Comparison of ENCODE assay signal across 19 mouse cellular contexts in the genomic region with DNA sequence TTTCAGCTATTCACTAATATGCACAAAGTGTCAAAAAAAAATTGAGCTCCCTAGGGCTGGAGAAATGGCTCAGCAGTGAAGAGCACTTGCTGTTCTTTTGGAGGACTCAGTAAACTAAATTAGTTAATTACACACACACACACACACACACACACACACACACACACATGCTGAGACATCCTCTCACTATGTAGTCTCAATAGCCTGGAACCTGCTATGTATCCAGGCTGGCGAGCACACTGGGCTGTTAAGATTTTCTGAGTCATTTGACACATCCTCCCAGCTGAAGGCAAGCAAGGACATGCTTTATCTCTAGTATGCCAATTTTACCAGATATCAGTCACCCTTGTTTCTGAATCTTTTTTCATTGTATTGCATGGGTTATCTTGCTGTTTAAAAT. TPM values are rescaled to one million over a fixed set of nuclear protein-coding genes. Genes with fewer than 3 reads are reported as not detected.
DNase-seq lines count a peak whose midpoint lies in the region; ATAC-seq lines count a peak whose summit lies in the region.
"Had no signal": no experiment of that assay in that cellular context is flagged by ENCODE, and none has a peak within 500 bp of the region (broad histone marks: within the 10 kb centered on the region; RNA-seq: fewer than 3 reads in every experiment).

No protein-coding gene starts in this region.

- intact Hi-C loops in left cerebral cortex, postnatal 14 days (cut with DNase I): no loop called here

- peak; percentile 31 to 63 for DNase-seq in left cerebral cortex, postnatal 14 days (ENCODE audit: low spot score in 2 of 2)
- no peak for DNase-seq in left cerebral cortex, adult 8-10 months (ENCODE audit: low spot score in 2 of 2)
- peak; percentile 19 for DNase-seq in right cerebral cortex, postnatal 14 days
- DNase-seq in right cerebral cortex, postnatal 36 days (ENCODE audit: low spot score in 2 of 2): no peak
- DNase-seq in Muller cell, postnatal 12 days (ENCODE audit: inconsistent ontology term): peak; percentile 29
- peak; percentile 4 for DNase-seq in right cerebral cortex, postnatal 25 days
- no peak for DNase-seq in embryo, embryonic 11 days
- DNase-seq: adrenal gland, postnatal 10 days; cerebellum, adult 18-20 months; cerebellum, adult 9-11 months; cerebellum, postnatal 25 days; gastrocnemius, postnatal 10 days; gastrocnemius, postnatal 36 days; heart, adult 2 months; heart, postnatal 14 days had no signal

- ATAC-seq in frontal cortex, adult (ENCODE audit: low TSS enrichment): no peak; the same call in 1 of the 2 replicates
- ATAC-seq: activated CD4-positive, CD25-positive, alpha-beta regulatory T cell, adult 4 months; CD4-positive, CD25-positive, alpha-beta regulatory T cell, adult 4 months; forebrain, embryonic 15.5 days had no signal

RNA-seq across cellular contexts. Expression of a gene that starts 7.6 kb away (rescaled TPM):
- total RNA-seq in left cerebral cortex, postnatal 14 days (2021): under 1 TPM; 0.11 to 0.15 TPM
- total RNA-seq in left cerebral cortex, adult 8-10 months (2022): not detected

RNA-seq across cellular contexts. Expression of a gene that starts 21.1 kb away (rescaled TPM):
- total RNA-seq in left cerebral cortex, postnatal 14 days (2021): 10 to 100 TPM; 54.3 to 56.5 TPM
- 10 to 100 TPM; 50.1 to 58.2 (median 54.2) TPM for total RNA-seq in left cerebral cortex, adult 8-10 months (2022)

RNA-seq across cellular contexts. Expression of a gene that starts 28.5 kb away (rescaled TPM):
- total RNA-seq in left cerebral cortex, postnatal 14 days (2021): 1 to 10 TPM; 2.7 to 2.8 TPM
- total RNA-seq in left cerebral cortex, adult 8-10 months (2022): 1 to 10 TPM; 1.0 to 2.9 (median 2.8) TPM

Comparison
In these comparisons a context has a peak if more than half of its experiments do, and no peak if none do; other contexts are left out.
1. DNase-seq: peak in left cerebral cortex, postnatal 14 days (2 of 2), right cerebral cortex, postnatal 14 days (single experiment), Muller cell, postnatal 12 days (single experiment) and right cerebral cortex, postnatal 25 days (single experiment); none in left cerebral cortex, adult 8-10 months (0 of 2), right cerebral cortex, postnatal 36 days (0 of 2) and embryo, embryonic 11 days (single experiment).